Mouse (Mus musculus) c-Kit-positive CD71-negative TER-119-negative erythroid progenitor cells, embryonic 14.5 days (primary cell): ENCODE data around the gene Abca1.

Experiments used
- DNase-seq: peaks from one replicate; pipeline ENCODE4 v3.0.0-alpha.2; 2013; ENCODE audit warnings: low read depth

Gene Abca1

DNA sequence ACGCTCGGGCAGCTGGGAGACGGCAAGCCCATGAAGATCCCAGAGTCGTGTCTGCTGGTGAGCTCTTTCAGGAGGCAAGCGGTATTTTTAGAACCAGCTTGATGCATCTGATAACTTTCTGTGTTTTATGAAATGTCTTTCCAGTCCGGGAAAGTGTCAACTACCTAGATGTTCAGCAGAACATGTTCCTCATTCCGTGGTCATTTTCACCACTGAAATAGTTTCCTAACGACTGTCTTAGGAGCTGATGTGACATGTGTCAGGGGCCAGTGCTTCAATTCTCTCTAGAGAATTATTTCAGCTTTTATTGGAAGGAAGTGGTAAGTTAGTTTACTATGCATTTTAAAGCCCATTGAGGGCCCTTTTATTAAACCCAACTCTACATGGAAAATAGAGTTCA, 159.5 kb downstream of the Abca1 start:
- no peak for DNase-seq

DNA sequence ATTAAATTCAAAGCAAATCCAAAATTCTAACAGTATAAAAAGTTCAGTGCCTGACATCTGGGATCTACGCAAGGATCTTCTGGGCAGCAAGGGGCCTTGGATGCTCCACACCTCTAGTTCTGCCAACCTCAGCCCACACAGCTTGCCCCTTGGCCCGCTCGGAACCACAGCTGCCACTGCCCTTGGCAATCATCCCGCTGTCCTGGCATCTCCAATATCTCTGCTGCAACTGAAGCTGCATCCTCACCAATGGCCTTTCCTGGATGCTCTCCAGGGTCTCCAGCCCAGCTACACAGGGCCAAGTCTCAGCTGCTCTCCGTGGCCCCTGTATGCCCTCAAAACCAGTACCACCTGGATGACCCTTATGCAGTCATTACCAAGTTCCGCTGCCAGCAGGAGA, 160.2 kb downstream of the Abca1 start:
- no peak for DNase-seq

DNA sequence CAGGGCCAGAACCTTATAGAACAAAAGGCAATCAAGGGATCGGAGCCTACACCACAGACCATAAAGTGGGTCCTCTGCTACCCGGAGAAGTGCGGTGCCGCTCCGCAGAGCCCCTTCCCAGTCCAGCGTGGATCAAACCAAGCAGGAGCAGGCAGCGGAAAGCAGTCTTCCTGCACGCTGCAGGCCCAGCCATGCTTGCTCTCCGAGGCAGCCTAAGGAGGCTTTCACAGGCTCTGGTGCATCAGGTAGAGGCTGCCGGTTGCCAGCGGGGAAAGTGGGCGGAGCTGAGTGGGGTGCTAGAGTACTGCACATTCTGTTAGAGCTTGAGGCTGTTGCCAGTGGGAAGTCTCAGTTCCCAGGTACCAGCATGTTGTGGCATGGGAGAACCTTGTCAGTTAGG, 170.4 kb downstream of the Abca1 start, which contains the start of gene Nipsnap3a:
TSS of gene Nipsnap3a (plus strand) at position 25 of the 400 bp plus-strand sequence.
- DNase-seq: no peak

DNA sequence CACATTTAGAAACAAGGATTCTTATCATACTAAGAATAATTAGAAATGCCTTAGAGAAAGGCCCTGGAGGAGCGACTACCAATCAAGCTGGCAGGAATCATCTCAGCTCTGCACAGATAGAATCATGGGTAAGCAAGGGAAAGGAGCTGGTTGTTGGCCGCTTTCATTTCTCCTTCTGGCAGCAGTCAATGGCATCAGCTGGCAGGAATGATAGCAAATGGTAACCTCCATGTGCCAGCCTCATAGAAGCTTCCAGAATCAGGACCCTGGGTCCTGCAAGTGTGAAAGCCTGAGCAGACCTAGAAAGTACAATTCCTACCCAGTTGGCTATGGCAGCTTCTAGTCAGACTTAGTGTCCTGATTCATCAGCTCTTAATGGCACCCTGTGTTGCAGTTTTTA, 173.4 kb downstream of the Abca1 start:
- DNase-seq: no peak

DNA sequence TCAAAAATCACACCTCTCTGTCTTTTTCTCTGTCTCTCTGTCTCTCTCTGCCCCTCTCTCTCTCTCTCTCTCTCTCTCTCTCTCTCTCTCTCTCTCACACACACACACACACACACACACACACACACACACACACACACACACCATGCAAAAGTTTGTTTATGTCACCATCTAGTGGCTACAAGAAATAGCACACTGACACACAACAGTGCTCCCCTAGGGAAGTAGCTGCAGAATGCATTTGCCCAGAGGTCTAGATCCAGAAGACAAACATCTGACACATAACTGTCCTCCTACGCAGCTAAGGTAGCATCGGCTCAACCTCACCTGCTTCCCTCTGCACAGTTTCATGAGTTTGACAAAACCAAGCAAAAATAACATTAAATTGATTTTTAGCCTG, 174.5 kb downstream of the Abca1 start:
- DNase-seq: no peak
